Mouse (Mus musculus) C3H10T1/2 (cell line): Measurements from ENCODE around the gene Adamts10. TPM values are rescaled to one million over a fixed set of nuclear protein-coding genes. Genes with fewer than 3 reads are reported as not detected.

Source experiments
- polyA plus RNA-seq, 2 experiments: library from polyadenylated mRNA; unstranded; fragments of >200 nt; fragmentation: generic; extraction: Trizol; gene quantifications; one replicate each; pipeline ENCODE4 v1.2.1; 2012; ENCODE audit warnings: missing spikeins in 2 of 2

The Adamts10 gene
- 10 to 100 TPM in 1 of 2 experiments, 1 to 10 TPM in 1; 6.6 to 31.9 TPM for polyA plus RNA-seq

GRCm38 (mm10) chr17:33523918-33524755, at the start of gene Adamts10:
Gene Adamts10 (plus strand): TSS chr17:33524204.

GRCm38 (mm10) chr17:33555223-33555855, 31.3 kb downstream of the Adamts10 start, which contains the start of gene Myo1f:
Gene Myo1f (plus strand): TSS chr17:33555707.

Other genes with a start within 250 kb of the Adamts10 start
- gene Zfp955b, start 234.7 kb upstream of the Adamts10 start, polyA plus RNA-seq = 1 to 10 TPM in 1 of 2 experiments, under 1 TPM in 1; 0.09 to 2.3 TPM
- gene Zfp81, start 165.3 kb upstream of the Adamts10 start, polyA plus RNA-seq = under 1 TPM; 0.07 to 0.86 TPM
- gene Zfp101, start 129.6 kb upstream of the Adamts10 start, polyA plus RNA-seq = 1 to 10 TPM in 1 of 2 experiments, under 1 TPM in 1; 0.13 to 2.5 TPM
- gene Actl9, start 91.3 kb upstream of the Adamts10 start, polyA plus RNA-seq = under 1 TPM; 0.01 to 0.18 TPM
- under 1 TPM in 1 of 2 experiments, not detected in 1; 0.01 TPM for gene Myo1f, start 31.5 kb downstream of the Adamts10 start, polyA plus RNA-seq
- gene Zfp414, start 104.9 kb downstream of the Adamts10 start, polyA plus RNA-seq = 10 to 100 TPM; 57.0 to 81.0 TPM
- gene Pram1, start 113.9 kb downstream of the Adamts10 start, polyA plus RNA-seq = 1 to 10 TPM in 1 of 2 experiments, not detected in 1; 1.1 TPM
- gene Hnrnpm, start 162.7 kb downstream of the Adamts10 start, polyA plus RNA-seq = 100 to 1,000 TPM in 1 of 2 experiments, 10 to 100 TPM in 1; 27.5 to 115 TPM
- gene March2, start 194.5 kb downstream of the Adamts10 start, polyA plus RNA-seq = 10 to 100 TPM; 40.8 to 81.8 TPM
- 100 to 1,000 TPM in 1 of 2 experiments, 10 to 100 TPM in 1; 96.4 to 219 TPM for gene Rab11b, start 236.3 kb downstream of the Adamts10 start, polyA plus RNA-seq